Mouse (Mus musculus) heart, embryonic 11.5 days (tissue): ENCODE data around the gene Stt3b. TPM values are rescaled to one million over a fixed set of nuclear protein-coding genes. Genes with fewer than 3 reads are reported as not detected.

Experiments used
- ATAC-seq: fragments of 200-750 bp; cut with Nextera tagmentation; replicated peaks from 2 replicates; pipeline ENCODE4 v1.8.0; 2017; ENCODE audit warnings: moderate library complexity; ENCODE audit not compliant: insufficient number of reproducible peaks, low FRiP score, low TSS enrichment
- H3K27ac ChIP-seq: fragments of 300-500 bp; sonication (generic); 2 replicates; pipeline ENCODE4 v1.5.1; 2014; ENCODE audit warnings: mild to moderate bottlenecking, low read depth, low read length
- H3K27me3 ChIP-seq: fragments of 300-500 bp; sonication (generic); 2 replicates; pipeline ENCODE4 v1.6.1; 2014; ENCODE audit warnings: mild to moderate bottlenecking, low read length, mixed read lengths; ENCODE audit not compliant: control insufficient read depth, insufficient read depth
- H3K36me3 ChIP-seq: fragments of 300-500 bp; sonication (generic); 2 replicates; pipeline ENCODE4 v1.6.1; 2014; ENCODE audit warnings: mild to moderate bottlenecking, low read length, moderate library complexity, mixed read lengths; ENCODE audit not compliant: control insufficient read depth, insufficient read depth
- H3K4me1 ChIP-seq: fragments of 300-500 bp; sonication (generic); 2 replicates; pipeline ENCODE4 v1.6.1; 2014; ENCODE audit warnings: low read length; ENCODE audit not compliant: control insufficient read depth, insufficient read depth
- H3K4me2 ChIP-seq: fragments of 300-500 bp; sonication (generic); 2 replicates; pipeline ENCODE4 v1.6.1; 2014; ENCODE audit warnings: mild to moderate bottlenecking, moderate library complexity
- H3K4me3 ChIP-seq: fragments of 300-500 bp; sonication (generic); 2 replicates; pipeline ENCODE4 v1.5.1; 2014; ENCODE audit warnings: low read depth, low read length
- H3K9ac ChIP-seq: fragments of 300-500 bp; sonication (generic); 2 replicates; pipeline ENCODE4 v1.6.1; 2014; ENCODE audit warnings: mild to moderate bottlenecking, low read depth, low read length, moderate library complexity
- H3K9me3 ChIP-seq: fragments of 300-500 bp; sonication (generic); replicated peaks from 2 replicates; pipeline ENCODE4 v1.6.1; 2016; ENCODE audit warnings: low read length; ENCODE audit not compliant: control insufficient read depth
- WGBS: fragments of 180-500 bp; shearing (Covaris S2); extraction: QIAGEN DNeasy Blood & Tissue Kit; methylation state at CpG from one replicate; pipeline ENCODE4 v1.1.7; 2014; ENCODE audit not compliant: insufficient replicate concordance; 5-methylcytosine and 5-hydroxymethylcytosine counted together
- polyA plus RNA-seq: library from polyadenylated mRNA; unstranded; fragments of >200 nt; fragmentation: Nextera tagmentation; extraction: Ambion mirVana; gene quantifications from 2 replicates; pipeline ENCODE4 v1.2.1, GENCODE M21; 2014

Gene Stt3b
- polyA plus RNA-seq, 1 experiment from 2014 or later: 84.7 TPM

DNA sequence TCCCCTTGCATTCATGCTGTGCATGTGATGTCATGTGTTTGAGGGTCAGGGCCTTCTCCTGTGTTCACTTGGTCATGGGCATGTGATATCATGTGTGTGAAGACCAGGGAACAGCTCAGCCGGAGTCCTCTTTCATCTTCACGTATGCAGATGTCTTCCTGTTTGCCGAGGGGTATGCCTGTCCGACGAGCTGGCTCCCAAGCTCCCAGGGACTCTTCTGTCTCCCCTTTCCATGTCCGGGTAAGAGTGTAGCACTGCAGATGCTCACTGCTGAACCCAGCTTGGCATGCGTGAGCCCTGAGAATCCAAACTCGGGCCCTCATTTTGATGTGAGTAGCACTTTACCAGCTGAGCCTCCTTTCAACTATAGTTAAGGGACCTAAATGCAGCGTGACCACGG is 13.4 kb upstream of the Stt3b start:
- WGBS: 50% methylated on average over 10 of the region's 10 CpGs
- no peaks in the 10 kb centered on the region for H3K4me1 ChIP-seq
- no peak overlapping the region for H3K4me2 ChIP-seq
- H3K27ac ChIP-seq: no peak overlapping the region
- ATAC-seq: no peak
- no peak overlapping the region for H3K4me3 ChIP-seq
- no peaks in the 10 kb centered on the region for H3K27me3 ChIP-seq
- H3K9me3 ChIP-seq: no peaks in the 10 kb centered on the region
- H3K36me3 ChIP-seq: no peaks in the 10 kb centered on the region
- H3K9ac ChIP-seq: no peak overlapping the region

DNA sequence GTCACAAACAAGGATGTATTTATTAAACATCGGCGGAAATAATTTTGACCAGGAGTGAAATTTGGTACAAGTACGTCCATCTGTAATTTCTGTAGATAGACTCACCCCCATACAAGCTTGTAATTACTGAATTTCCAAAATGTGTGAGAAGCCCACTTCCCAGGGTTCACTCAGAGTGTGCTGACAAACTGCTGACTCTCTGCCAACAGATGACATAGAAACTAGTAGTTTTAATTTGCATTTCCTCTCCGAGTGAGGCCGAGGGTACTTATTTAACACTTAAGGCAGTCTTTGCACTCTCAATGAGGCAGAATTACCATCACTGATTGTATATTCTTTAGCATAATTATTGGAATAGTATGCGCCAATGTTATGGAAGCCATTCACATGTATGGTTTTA is 12.2 kb upstream of the Stt3b start:
- no peak overlapping the region for H3K9ac ChIP-seq
- ATAC-seq: no peak
- H3K27ac ChIP-seq: no peak overlapping the region
- WGBS: 87% methylated on average over 6 of the region's 6 CpGs
- H3K9me3 ChIP-seq: no peaks in the 10 kb centered on the region
- H3K4me1 ChIP-seq: no peaks in the 10 kb centered on the region
- no peaks in the 10 kb centered on the region for H3K27me3 ChIP-seq
- H3K4me2 ChIP-seq: no peak overlapping the region
- H3K4me3 ChIP-seq: no peak overlapping the region
- no peaks in the 10 kb centered on the region for H3K36me3 ChIP-seq

DNA sequence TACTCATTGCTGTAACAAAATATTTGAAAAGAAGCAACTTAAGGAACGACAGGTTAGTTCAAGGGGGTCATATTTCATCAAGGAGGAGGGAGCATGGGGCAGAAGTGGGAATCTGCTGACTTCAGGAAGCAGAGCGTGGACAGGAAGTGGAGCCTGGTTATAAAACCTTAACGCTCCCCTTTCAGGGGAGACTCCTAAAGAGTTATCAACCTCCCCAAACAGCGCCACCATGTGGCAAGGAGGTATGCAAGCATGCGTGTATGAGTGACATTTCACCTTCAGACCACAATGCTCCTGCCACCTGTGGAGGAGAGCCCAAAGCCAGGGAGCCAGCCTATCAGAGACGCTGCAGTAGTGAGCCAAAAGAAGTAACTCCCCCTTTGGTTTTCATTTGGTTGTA is 10.8 kb upstream of the Stt3b start:
- Histone ChIP-seq H3K36me3 (no peaks in the 10 kb centered on the region), H3K27ac (no peak overlapping the region), H3K4me2 (no peak overlapping the region), H3K9me3 (no peaks in the 10 kb centered on the region), H3K27me3 (no peaks in the 10 kb centered on the region), H3K4me3 (no peak overlapping the region), H3K4me1 (no peaks in the 10 kb centered on the region), H3K9ac (no peak overlapping the region)
- no peak for ATAC-seq
- WGBS: 76% methylated on average over 6 of the region's 6 CpGs

DNA sequence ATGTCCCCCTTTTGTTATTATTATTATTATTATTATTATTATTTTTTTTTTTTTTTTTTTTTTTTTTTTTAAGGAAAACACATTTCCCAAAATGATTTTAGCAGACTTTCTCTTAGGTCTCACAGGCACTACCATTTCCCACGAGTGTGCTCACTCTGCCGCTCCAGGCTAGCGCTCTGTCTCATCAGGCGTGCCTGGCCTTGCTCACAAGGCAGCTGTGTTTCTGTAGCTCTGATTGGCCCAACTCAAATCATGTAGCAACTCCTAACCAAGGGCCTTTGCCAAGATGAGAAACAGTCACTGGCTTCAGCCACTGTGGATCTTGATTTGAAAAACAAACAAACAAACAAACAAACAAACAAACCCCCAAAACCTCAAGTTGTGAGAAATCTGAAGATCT is 9.9 kb upstream of the Stt3b start:
- 72% methylated on average over 4 of the region's 4 CpGs for WGBS
- Histone ChIP-seq H3K9ac (no peak overlapping the region), H3K4me3 (no peak overlapping the region), H3K4me1 (no peaks in the 10 kb centered on the region), H3K36me3 (no peaks in the 10 kb centered on the region), H3K27ac (no peak overlapping the region), H3K27me3 (no peaks in the 10 kb centered on the region), H3K9me3 (no peaks in the 10 kb centered on the region), H3K4me2 (no peak overlapping the region)
- no peak for ATAC-seq

DNA sequence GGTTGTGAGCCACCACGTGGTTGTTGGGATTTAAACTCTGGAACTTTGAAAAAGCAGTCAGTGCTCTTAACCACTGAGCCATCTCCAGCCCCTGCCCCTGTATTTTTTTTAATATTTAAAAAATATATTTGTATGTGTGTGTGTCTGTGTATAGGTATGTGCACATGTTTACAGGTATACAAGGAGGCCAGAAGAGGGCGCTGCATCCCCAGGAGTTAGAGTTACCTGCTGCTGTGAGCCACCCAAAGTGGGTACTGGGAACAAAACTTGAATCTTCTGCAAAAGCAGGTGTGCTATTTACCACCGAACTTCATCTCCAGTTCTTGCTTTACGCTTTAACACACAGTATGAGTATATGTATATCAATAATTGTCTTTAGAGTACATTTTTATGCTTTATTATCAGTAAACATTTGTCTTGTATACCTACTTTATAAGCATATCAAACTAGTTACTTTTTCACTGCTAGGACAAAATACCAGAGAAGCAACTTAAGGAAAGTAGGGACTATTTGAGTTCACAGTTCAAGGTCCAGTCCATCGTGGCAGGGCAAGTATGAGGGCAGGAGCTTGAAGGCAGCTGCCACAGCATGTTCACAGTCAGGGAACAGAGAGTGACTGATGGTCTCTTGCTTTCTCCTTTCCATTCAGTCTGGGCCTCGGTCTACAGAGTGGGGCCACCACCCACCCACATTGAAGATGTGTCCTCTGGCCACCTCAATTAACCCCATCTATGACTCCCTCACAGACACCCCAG is 8.6 kb upstream of the Stt3b start:
- no peak overlapping the region for H3K27ac ChIP-seq
- no peaks in the 10 kb centered on the region for H3K36me3 ChIP-seq
- H3K4me1 ChIP-seq: no peaks in the 10 kb centered on the region
- no peaks in the 10 kb centered on the region for H3K27me3 ChIP-seq
- H3K4me2 ChIP-seq: no peak overlapping the region
- ATAC-seq: no peak
- 78% methylated on average over 6 of the region's 6 CpGs for WGBS
- no peak overlapping the region for H3K4me3 ChIP-seq
- no peaks in the 10 kb centered on the region for H3K9me3 ChIP-seq
- H3K9ac ChIP-seq: no peak overlapping the region

DNA sequence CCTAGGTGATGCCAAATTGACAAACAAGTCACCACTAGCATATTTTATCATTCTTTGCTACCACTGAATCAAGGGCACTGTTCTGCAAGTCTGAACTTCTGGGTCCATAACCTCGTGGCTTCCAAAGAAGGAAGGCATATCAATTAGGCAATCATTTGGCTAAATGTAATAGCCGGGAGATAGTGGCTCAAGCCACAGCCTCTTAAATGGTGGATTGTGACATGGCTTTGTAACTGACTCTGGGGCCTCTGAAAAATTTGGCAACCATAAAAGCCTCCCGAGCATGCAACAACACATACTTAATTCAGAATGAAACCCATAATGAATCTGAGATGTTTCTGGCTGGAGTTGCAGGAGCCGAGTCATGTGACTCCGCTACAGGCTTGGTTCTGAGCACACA is 6.8 kb upstream of the Stt3b start:
- no peaks in the 10 kb centered on the region for H3K9me3 ChIP-seq
- WGBS: 88% methylated on average over 5 of the region's 5 CpGs
- no peak overlapping the region for H3K27ac ChIP-seq
- no peak overlapping the region for H3K4me2 ChIP-seq
- no peaks in the 10 kb centered on the region for H3K4me1 ChIP-seq
- no peak overlapping the region for H3K4me3 ChIP-seq
- no peaks in the 10 kb centered on the region for H3K27me3 ChIP-seq
- no peak overlapping the region for H3K9ac ChIP-seq
- no peak for ATAC-seq
- H3K36me3 ChIP-seq: no peaks in the 10 kb centered on the region

DNA sequence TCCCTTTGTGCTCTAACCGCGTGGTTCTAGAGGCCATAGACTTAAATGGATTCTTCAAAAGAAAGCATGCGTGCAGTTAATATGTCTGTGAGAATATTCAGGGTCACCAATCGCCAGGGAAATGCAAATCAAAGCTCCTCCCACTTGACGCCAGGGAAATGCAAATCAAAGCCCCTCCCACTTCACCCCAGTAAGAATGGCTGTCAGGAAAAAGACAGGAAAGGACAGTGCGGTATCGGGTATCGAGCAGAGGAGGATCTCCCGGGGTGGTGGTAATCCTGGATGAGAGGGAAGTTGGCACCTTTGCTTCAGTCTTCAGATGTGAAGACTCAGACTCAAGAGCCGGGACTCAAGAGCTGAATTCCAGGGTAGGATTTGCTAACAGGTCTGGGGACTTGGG is 4.3 kb upstream of the Stt3b start:
- ATAC-seq: no peak
- Histone ChIP-seq H3K4me2 (peak overlapping the region; percentile 53), H3K27me3 (no peaks in the 10 kb centered on the region), H3K27ac (no peak overlapping the region; the same call in 1 of the 2 replicates), H3K36me3 (no peaks in the 10 kb centered on the region), H3K4me1 (no peaks in the 10 kb centered on the region), H3K9ac (no peak overlapping the region), H3K9me3 (no peaks in the 10 kb centered on the region), H3K4me3 (peak overlapping the region; percentile 27)
- 7% methylated on average over 10 of the region's 10 CpGs for WGBS

DNA sequence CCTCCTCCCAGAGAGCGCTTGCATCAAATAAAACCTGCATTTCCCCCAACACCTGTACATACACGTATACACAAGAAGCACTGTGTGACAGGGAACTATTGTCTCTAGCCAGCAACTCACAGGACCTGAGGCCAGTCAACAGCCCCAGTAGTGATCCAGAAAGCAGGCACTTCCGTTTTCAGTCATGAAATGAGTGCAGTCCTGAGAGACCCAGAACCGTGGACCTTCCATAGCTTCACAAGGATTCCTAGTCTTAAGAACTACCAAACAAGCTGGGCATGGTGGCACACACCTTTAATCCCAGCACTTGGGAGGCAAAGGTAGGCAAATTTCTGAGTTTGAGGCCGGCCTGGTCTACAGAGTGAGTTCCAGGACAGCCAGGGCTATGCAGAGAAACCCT is 3.6 kb upstream of the Stt3b start:
- ATAC-seq: no peak
- Histone ChIP-seq H3K4me2 (no peak overlapping the region; the same call in 1 of the 2 replicates), H3K27ac (no peak overlapping the region), H3K9ac (no peak overlapping the region), H3K4me1 (no peaks in the 10 kb centered on the region), H3K4me3 (no peak overlapping the region), H3K9me3 (no peaks in the 10 kb centered on the region), H3K36me3 (no peaks in the 10 kb centered on the region), H3K27me3 (no peaks in the 10 kb centered on the region)
- 80% methylated on average over 5 of the region's 5 CpGs for WGBS

DNA sequence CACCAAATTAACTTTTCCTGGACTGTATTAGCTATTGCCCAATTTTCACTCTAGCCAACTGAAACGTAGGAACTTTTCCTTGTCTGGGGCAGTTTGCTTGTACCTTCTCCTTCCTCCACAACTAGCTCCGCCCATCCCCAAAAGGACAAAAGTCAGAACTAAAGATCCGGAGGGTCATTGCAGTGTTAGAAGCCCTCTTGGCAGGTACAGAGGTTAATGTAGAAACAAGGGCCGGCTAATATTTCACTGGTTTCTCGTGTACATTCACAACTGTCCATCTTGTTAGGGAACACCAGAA is 951 bp upstream of the Stt3b start:
- H3K9me3 ChIP-seq: no peaks in the 10 kb centered on the region
- 12% methylated on average over 5 of the region's 5 CpGs for WGBS
- peak overlapping the region; percentile 93 for H3K9ac ChIP-seq
- ATAC-seq: no peak
- peak overlapping the region; percentile 98 for H3K27ac ChIP-seq
- peak overlapping the region; percentile 99 for H3K4me3 ChIP-seq
- peaks cover 13% of the 10 kb centered on the region for H3K4me1 ChIP-seq
- H3K27me3 ChIP-seq: no peaks in the 10 kb centered on the region
- peak overlapping the region; percentile 80 for H3K4me2 ChIP-seq
- no peaks in the 10 kb centered on the region for H3K36me3 ChIP-seq
